Mouse (Mus musculus) CD4-positive, CD25-positive, alpha-beta regulatory T cell, adult 4 months (primary cell): ENCODE measurements around the gene Rab23. TPM values are rescaled to one million over a fixed set of nuclear protein-coding genes. Genes with fewer than 3 reads are reported as not detected.
"Not testable (repeated sequence)": the region's sequence is repeated elsewhere in the genome, so short reads cannot be mapped to it uniquely, and the experiment has no call there.

Source experiments
- ATAC-seq: one replicate; pipeline ENCODE4 v1.8.0; 2017
- polyA plus RNA-seq, 2 experiments: library from polyadenylated mRNA; unstranded; fragments of 100-300 nt; shearing (Covaris generic); gene quantifications; one replicate each; pipeline ENCODE4 v1.2.1; 2017

Gene Rab23
- polyA plus RNA-seq, 2 experiments from 2014 or later: 8.0 to 9.7 TPM

GRCm38 (mm10) chr1:33734001-33734685 lies 14.5 kb downstream of the Rab23 start:
- ATAC-seq: no peak

DNA sequence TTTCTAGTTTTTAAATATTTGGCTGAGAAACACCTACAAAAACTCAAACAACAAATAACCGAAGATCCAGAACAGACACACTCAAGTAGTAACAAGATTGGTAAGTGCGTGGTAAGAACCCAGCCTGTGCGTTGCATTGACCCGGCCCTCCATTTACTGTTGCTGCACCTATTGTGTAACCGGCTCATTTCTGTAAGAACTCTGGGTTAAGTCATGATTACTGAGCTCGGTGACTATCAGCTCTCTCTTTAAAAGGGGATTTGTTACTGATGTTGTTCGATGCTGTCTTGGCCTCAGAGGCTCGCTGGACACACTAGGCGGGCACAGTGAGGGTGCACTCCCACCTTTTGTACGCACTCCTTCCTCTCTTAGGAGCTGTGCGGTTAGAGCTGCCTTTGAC lies 18.6 kb downstream of the Rab23 start:
- ATAC-seq: no peak

DNA sequence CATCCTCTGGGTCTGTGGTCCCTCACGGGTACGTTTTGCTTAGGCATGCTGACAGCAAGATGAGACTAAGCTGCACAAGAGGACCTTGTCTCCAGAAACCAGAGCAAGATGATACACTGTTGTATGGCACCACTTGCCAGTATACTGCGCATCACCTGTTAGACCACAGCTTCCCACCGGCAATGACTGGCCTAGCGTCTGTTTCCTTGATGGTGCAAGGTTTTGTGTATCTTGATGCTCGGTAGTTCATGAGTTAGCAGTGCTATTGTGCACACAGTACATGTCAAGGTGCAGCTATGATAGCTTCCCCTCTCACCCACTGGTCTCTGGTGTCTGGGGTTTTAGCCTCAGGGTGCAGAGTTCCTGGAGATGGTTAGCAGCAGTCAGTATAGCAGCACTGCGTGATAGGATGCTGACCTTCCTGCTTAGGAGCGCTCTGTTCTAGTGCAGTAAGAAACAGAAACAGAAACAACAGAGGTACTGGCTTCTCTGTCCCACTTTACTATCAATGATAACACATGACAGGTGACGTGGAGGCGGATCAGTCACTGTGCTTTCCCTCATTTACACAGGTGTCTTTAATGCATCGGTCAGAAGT lies 19.1 kb downstream of the Rab23 start:
- ATAC-seq: peak; percentile 42

GRCm38 (mm10) chr1:33739302-33739701 lies 19.6 kb downstream of the Rab23 start:
- peak; percentile 86 for ATAC-seq

DNA sequence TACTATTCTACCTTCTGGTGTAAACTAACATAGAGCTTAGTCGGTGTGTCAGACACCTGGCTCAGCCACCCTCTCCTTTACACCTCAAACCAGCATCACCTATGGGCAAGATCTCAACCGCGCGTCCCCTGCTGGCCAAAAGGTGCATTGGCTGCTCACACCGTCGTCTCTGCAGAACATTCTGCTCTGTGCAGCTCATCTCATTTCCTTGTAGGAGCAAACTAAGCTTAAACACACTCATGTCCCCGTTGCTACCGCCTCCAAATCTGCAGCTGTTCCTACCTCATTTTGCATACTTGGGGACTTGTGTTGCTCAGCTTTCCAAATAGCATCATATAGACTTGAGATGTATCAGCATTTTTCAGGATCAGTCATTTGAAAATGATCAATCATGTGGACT lies 23.2 kb downstream of the Rab23 start:
- peak; percentile 63 for ATAC-seq

GRCm38 (mm10) chr1:33744815-33745214 lies 25.1 kb downstream of the Rab23 start:
- not testable (repeated sequence) for ATAC-seq

GRCm38 (mm10) chr1:33745901-33746300 lies 26.2 kb downstream of the Rab23 start:
- ATAC-seq: no peak

GRCm38 (mm10) chr1:33749109-33749508 lies 29.4 kb downstream of the Rab23 start:
- no peak for ATAC-seq

GRCm38 (mm10) chr1:33749709-33750108 lies 30.0 kb downstream of the Rab23 start:
- not testable (repeated sequence) for ATAC-seq

- ATAC-seq: no peak
Observed at GRCm38 (mm10) chr1:33751283-33751682, 31.6 kb downstream of the Rab23 start.

DNA sequence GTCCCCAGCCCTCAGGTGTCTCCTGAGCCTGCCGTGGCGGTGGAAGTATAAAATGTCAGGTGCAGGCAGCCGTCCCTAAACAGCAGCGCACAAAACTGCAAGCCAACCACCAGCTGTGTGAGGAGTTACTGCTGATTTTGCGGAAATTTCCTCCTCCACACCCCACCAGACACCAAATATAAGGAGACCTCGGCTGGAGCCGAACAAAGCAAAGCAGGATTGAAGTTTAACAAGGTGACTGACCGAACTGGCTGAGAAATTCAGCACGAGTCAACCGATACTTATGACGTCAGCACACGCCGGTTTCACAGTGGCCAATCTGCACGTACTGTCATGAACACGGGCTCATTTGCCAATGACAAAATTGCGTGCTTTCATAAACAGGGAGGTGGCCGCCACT lies 34.4 kb downstream of the Rab23 start:
- no peak for ATAC-seq

DNA sequence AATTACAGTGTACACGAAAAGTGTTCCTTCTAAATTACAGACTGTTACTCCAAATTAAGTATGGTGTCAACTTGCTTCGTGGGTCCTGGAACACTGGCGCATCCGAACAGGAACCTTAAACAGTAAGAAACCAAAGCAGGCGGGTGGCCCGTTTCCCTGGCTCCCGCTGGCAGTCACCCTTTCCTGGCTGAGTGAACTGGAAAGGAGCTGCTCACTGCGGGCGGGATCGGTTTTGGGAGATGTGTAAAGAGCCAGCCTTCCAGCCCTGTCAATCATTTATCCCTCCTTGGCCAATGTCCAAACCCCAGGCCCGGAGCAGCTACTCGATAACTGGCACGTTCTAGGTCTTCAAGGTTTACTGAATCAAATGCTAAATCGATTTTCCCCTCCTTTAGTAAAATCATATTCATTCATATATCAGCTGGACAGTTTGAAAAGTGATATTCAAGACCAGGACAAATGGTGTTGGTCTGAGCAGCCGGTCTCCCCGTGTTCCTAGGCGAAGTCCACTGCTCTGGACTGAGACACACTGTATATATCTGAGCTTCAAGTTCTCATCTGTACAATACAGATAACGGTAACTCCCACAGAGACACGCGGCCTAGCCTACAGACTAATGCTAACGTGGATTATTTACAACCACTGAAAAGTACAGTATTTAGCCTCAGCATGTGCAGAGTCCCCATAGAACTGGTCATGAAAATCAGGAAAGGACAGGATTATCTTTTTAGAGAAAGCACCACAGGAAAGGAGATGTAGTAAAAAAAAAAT lies 35.5 kb downstream of the Rab23 start:
- no peak for ATAC-seq

DNA sequence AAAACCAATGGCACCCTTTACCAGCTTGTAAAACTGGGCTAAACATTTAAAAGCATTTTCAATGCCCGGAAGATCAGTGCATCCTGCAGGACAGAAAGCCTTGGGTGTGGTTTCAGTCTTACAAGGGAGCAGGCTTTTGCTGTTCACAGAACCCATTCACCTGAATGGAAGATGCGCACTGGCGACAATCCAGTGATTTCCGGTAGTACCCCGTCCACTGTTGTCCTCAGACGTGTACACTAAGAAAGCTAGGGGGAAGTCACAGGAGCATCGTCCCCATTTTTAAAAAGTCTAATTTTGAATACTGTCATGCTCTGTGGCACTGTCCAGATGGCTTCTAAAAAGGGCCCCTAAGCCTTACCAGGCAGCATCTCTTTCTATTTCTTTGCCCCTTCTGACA lies 36.1 kb downstream of the Rab23 start:
- ATAC-seq: no peak

GRCm38 (mm10) chr1:33756258-33757032 lies 36.8 kb downstream of the Rab23 start:
- no peak for ATAC-seq

DNA sequence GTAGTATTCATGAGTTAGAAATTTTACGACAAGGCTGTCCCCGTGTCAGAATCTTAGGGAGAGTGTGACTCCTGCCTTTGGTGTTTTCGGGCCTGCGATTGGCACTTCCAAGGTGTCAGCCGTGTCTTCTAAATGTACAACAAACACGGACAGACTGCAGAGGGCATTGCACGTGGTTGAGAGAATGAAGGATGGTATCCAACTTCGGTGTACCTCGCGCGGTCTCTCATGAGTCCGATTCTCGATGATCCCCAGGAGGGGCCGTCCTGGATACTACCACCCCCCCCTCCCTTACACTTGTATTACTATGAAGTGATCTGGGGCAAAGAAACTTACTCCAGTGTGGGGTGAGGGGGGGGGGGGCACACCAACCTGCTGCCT lies 37.3 kb downstream of the Rab23 start:
- ATAC-seq: peak; percentile 40

- peak; percentile 66 for ATAC-seq
Observed at GRCm38 (mm10) chr1:33757491-33758041, 37.9 kb downstream of the Rab23 start, which contains the start of gene Bag2. Gene Bag2 (minus strand): TSS chr1:33757795.

- ATAC-seq: no peak
Observed at GRCm38 (mm10) chr1:33758488-33758887, 38.8 kb downstream of the Rab23 start.

GRCm38 (mm10) chr1:33763826-33764225 lies 44.1 kb downstream of the Rab23 start:
- ATAC-seq: no peak

DNA sequence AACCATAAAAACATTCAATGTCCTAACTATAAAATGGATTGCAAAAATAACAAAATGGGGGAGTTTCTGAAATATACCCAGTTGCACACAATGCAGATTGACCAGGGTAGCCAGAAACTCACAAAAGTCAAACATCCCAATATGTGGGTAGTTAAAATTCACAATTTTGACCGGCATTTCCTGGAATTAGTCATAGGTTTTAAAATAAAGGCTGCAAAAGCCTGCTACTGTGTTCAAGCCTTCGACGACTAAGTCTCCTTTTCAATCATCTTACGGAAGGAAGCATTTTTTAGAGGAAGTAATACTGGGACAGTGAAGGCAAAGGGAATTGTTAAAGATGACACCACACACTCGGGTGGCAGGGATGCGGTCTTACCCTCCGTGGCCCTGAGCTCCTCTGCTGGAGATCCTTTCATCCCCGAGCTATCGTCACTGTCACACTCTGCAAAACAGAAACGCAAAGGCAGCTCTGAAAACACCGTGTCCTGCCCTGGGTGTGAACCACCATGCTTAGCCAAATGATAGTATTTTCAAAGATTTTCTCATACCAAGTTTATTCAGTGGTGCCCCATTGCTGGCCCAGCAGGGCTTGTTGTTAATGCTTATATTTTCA lies 45.9 kb downstream of the Rab23 start:
- ATAC-seq: no peak

DNA sequence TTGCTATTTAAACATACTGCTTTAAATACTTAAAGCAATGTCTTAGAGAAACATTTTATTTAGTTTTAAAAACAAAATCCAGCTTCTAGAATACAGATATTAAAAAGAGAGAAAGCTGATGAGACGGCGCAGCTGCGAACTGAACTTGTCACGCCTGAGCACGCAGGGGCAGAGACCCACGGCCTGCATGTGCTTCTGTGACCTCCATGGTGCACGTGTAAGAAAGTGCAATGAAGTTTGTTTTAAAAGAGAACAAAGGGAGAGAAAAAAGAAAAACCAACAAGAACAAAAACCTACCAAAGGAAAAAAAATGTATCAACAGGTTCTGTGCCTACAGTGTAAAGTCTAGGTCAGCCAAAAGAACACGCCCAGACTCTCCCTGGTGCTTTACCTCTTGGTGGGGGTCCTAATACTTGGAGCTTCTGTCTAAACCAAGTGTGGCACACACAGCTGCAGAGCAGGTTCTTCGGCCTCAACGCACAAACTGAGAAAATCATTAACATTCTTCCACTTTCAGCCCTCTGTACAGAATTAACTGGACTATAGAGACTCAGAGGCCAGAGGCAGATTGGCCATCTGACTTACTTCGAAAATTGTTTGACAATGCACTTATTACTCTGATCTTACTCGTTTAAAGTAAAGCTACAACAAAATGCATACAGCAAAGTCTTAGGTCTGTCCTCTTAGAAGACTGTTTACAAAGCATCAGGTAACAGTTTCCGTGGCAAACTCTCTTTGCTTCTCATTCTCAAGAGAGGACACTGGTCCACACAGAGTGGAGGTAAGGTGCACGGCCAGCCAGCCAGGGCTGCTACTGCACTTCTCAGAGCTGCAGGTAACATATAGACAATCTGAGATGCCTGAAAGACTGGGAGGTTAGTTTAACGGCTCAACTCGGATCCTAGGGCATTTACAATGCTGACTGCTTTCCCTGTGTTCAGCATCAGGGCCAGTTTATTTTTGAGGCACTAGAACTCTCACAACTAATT lies 47.1 kb downstream of the Rab23 start:
- ATAC-seq: no peak
